Mouse (Mus musculus) cerebellum, postnatal 14 days (tissue): ENCODE results near the gene Tnks2.

Experiments
- DNase-seq, 2 experiments: peaks; one replicate each; pipeline ENCODE4 v3.0.0; 2021; ENCODE audit warnings: mixed read lengths in 2 of 2

The Tnks2 gene

GRCm38 (mm10) chr19:36897778-36898177 lies 63.7 kb downstream of the Tnks2 start:
- DNase-seq = peak; percentile 50 to 67

GRCm38 (mm10) chr19:36903377-36903776 lies 69.3 kb downstream of the Tnks2 start:
- DNase-seq = no peak

GRCm38 (mm10) chr19:36904211-36905007 lies 70.4 kb downstream of the Tnks2 start:
- DNase-seq = peak; percentile 76 to 78

- no peak for DNase-seq
These were observed 75.1 kb downstream of the Tnks2 start for GRCm38 (mm10) chr19:36909150-36909549.

- peak; percentile 81 to 92 for DNase-seq
These were observed 75.8 kb downstream of the Tnks2 start for GRCm38 (mm10) chr19:36909676-36910292.

GRCm38 (mm10) chr19:36910424-36911045 lies 76.5 kb downstream of the Tnks2 start:
- no peak for DNase-seq

GRCm38 (mm10) chr19:36913064-36913463 lies 79.0 kb downstream of the Tnks2 start:
- no peak for DNase-seq

GRCm38 (mm10) chr19:36916206-36916605 lies 82.2 kb downstream of the Tnks2 start:
- peak; percentile 36 to 47 for DNase-seq

- no peak for DNase-seq
These were observed 82.9 kb downstream of the Tnks2 start for GRCm38 (mm10) chr19:36916876-36917389.

- peak; percentile 90 to 93 for DNase-seq
These were observed 84.6 kb downstream of the Tnks2 start for GRCm38 (mm10) chr19:36918441-36919301.

GRCm38 (mm10) chr19:36919466-36919865 lies 85.4 kb downstream of the Tnks2 start, which contains the start of gene Fgfbp3:
Gene Fgfbp3, minus strand, starts transcription at chr19:36919615.
- no peak for DNase-seq

GRCm38 (mm10) chr19:36922015-36922414 lies 88.0 kb downstream of the Tnks2 start:
- peak in 1 of 2 experiments; percentile 49 for DNase-seq

- no peak for DNase-seq
These were observed 88.9 kb downstream of the Tnks2 start for GRCm38 (mm10) chr19:36922936-36923335.

GRCm38 (mm10) chr19:36925671-36926552 lies 91.9 kb downstream of the Tnks2 start, which contains the start of gene Btaf1:
Gene Btaf1, plus strand, starts transcription at chr19:36926079.
- peak; percentile 92 to 95 for DNase-seq

- no peak for DNase-seq
These were observed 92.7 kb downstream of the Tnks2 start for GRCm38 (mm10) chr19:36926553-36927236.

GRCm38 (mm10) chr19:36927800-36928361 lies 93.8 kb downstream of the Tnks2 start:
- no peak for DNase-seq

- no peak for DNase-seq
These were observed 95.8 kb downstream of the Tnks2 start for GRCm38 (mm10) chr19:36929816-36930215.

- no peak for DNase-seq
These were observed 98.1 kb downstream of the Tnks2 start for GRCm38 (mm10) chr19:36932097-36932496.

GRCm38 (mm10) chr19:36932613-36933012 lies 98.6 kb downstream of the Tnks2 start:
- no peak for DNase-seq

GRCm38 (mm10) chr19:36936285-36936684 lies 102.3 kb downstream of the Tnks2 start:
- DNase-seq = no peak
